Mouse (Mus musculus) intestine, embryonic 16.5 days (tissue): Measurements from ENCODE around the gene Znrd1. TPM values are rescaled to one million over a fixed set of nuclear protein-coding genes. Genes with fewer than 3 reads are reported as not detected.

Source experiments
- ATAC-seq: fragments of 200-750 bp; cut with Nextera tagmentation; 2 replicates; pipeline ENCODE4 v1.8.0; 2017; ENCODE audit warnings: moderate TSS enrichment, moderate library complexity
- H3K27ac ChIP-seq: fragments of 300-500 bp; sonication (generic); 2 replicates; pipeline ENCODE4 v1.5.1; 2014; ENCODE audit warnings: mild to moderate bottlenecking, low read length
- H3K27me3 ChIP-seq: fragments of 300-500 bp; sonication (generic); replicated peaks from 2 replicates; pipeline ENCODE4 v1.6.1; 2014; ENCODE audit warnings: low read length, control low read depth, mixed read lengths; ENCODE audit not compliant: control insufficient read depth, insufficient read depth
- H3K36me3 ChIP-seq: fragments of 300-500 bp; sonication (generic); 2 replicates; pipeline ENCODE4 v1.6.1; 2014; ENCODE audit warnings: low read length, control low read depth; ENCODE audit not compliant: control insufficient read depth, insufficient read depth
- H3K4me1 ChIP-seq: fragments of 300-500 bp; sonication (generic); 2 replicates; pipeline ENCODE4 v1.6.1; 2014; ENCODE audit warnings: low read length, control low read depth, mixed read lengths; ENCODE audit not compliant: control insufficient read depth, insufficient read depth
- H3K4me2 ChIP-seq: fragments of 300-500 bp; sonication (generic); 2 replicates; pipeline ENCODE4 v1.6.1; 2014; ENCODE audit warnings: low read depth, low read length, control low read depth
- H3K4me3 ChIP-seq: fragments of 300-500 bp; sonication (generic); 2 replicates; pipeline ENCODE4 v1.5.1; 2014; ENCODE audit warnings: mild to moderate bottlenecking, low read length
- H3K9ac ChIP-seq: fragments of 300-500 bp; sonication (generic); 2 replicates; pipeline ENCODE4 v1.6.1; 2014; ENCODE audit warnings: low read depth, low read length
- H3K9me3 ChIP-seq: fragments of 300-500 bp; sonication (generic); 2 replicates; pipeline ENCODE4 v1.6.1; 2016; ENCODE audit warnings: low read length, control low read depth; ENCODE audit not compliant: control insufficient read depth
- WGBS: fragments of 180-500 bp; shearing (Covaris S2); extraction: QIAGEN DNeasy Blood & Tissue Kit; methylation state at CpG from one replicate; pipeline ENCODE4 v1.1.7; 2014; 5-methylcytosine and 5-hydroxymethylcytosine counted together
- polyA plus RNA-seq: library from polyadenylated mRNA; unstranded; fragments of >200 nt; fragmentation: Nextera tagmentation; extraction: Ambion mirVana; gene quantifications from 2 replicates; pipeline ENCODE4 v1.2.1, GENCODE M21; 2015

Znrd1 gene
- polyA plus RNA-seq, 1 experiment from 2014 or later, result 72.2 TPM

DNA sequence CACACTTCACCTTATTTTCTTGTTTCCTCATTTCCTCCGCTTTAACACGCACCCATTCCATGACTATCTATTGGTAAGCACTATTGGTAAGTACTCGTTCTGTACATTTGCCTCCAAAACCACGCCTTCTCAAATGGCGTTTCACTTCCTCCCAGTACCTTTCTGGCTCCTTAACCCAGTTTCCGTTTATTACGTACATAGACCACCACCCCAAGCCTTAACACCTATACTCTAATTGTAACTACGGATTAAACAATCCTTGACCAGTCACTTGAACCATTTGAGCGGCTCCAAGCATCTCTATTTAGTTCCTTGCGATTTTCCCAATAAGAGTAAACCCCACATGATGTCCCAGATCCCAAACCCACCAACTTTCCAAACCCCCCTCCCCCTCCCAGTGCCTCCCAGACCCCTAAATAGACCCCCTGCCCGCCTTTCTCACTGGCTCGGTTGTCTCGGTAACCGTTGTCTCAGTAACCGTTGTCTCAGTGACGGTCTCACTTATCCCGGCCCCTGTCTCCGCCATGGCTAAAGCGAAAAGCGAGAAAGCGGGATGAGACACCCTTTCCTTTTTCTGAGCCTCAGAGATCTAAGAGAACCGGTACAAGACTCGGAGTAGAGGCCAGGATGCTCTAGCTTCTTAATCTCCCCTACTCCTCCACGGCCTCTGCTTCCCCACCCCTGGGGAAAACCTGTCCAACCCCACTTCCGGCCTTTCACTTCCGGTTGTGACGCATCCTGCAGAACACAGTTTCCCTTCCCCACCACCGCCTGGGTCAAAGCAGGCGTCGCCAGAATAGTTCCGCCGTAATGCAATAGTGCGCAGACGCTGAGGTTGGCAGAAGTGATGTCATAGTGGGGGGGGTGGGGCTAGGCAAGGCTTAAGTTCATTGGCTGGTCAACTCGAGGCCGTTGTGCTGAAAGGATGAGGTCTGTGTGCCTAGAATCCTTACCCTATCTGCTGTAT, 7.1 kb downstream of the Znrd1 start, which contains the start of gene Ppp1r11:
Gene Ppp1r11, minus strand, starts transcription at position 761 of the 967 bp plus-strand sequence.
- no peaks in the 10 kb centered on the region for H3K9me3 ChIP-seq
- no peaks in the 10 kb centered on the region for H3K36me3 ChIP-seq
- ATAC-seq, result peak; percentile 95
- peaks cover 6% of the 10 kb centered on the region for H3K4me1 ChIP-seq
- peak within 1 kb of the TSS; percentile 68 for H3K4me2 ChIP-seq
- H3K27ac ChIP-seq, result 0 out of 2 replicates have a peak within 1 kb of the TSS, but pooled peaks have one; percentile 55
- WGBS, result 2% methylated on average over 36 of the region's 36 CpGs
- peak within 1 kb of the TSS; percentile 81 for H3K9ac ChIP-seq
- peak within 1 kb of the TSS; percentile 73 for H3K4me3 ChIP-seq
- H3K27me3 ChIP-seq, result no peaks in the 10 kb centered on the region

GRCm38 (mm10) chr17:36949265-36949664, 9.1 kb downstream of the Znrd1 start:
- ATAC-seq, result no peak
- no peaks in the 10 kb centered on the region for H3K36me3 ChIP-seq
- 93% methylated on average over 7 of the region's 8 CpGs for WGBS
- H3K4me3 ChIP-seq, result no peak overlapping the region
- no peak overlapping the region for H3K27ac ChIP-seq
- no peak overlapping the region for H3K9ac ChIP-seq
- no peak overlapping the region for H3K4me2 ChIP-seq
- H3K4me1 ChIP-seq, result peaks cover 6% of the 10 kb centered on the region
- H3K27me3 ChIP-seq, result peaks cover 1% of the 10 kb centered on the region; the same call in 1 of the 2 replicates
- H3K9me3 ChIP-seq, result no peaks in the 10 kb centered on the region

GRCm38 (mm10) chr17:36948286-36948685, 10.1 kb downstream of the Znrd1 start:
- no peak for ATAC-seq
- Histone ChIP-seq H3K9me3 (no peaks in the 10 kb centered on the region), H3K4me2 (no peak overlapping the region), H3K27me3 (peaks cover 5% of the 10 kb centered on the region), H3K4me1 (peaks cover 7% of the 10 kb centered on the region), H3K36me3 (no peaks in the 10 kb centered on the region), H3K27ac (no peak overlapping the region), H3K4me3 (no peak overlapping the region), H3K9ac (no peak overlapping the region)
- 83% methylated on average over 1 of the region's 1 CpGs for WGBS

GRCm38 (mm10) chr17:36947051-36947819, 11.1 kb downstream of the Znrd1 start:
- peak overlapping the region; percentile 77 for H3K9ac ChIP-seq
- peak overlapping the region; percentile 29; the same call in 1 of the 2 replicates for H3K27ac ChIP-seq
- peak overlapping the region; percentile 61 for H3K4me3 ChIP-seq
- peaks cover 15% of the 10 kb centered on the region for H3K4me1 ChIP-seq
- H3K9me3 ChIP-seq, result no peaks in the 10 kb centered on the region
- no peaks in the 10 kb centered on the region for H3K36me3 ChIP-seq
- H3K4me2 ChIP-seq, result peak overlapping the region; percentile 95
- H3K27me3 ChIP-seq, result peaks cover 16% of the 10 kb centered on the region
- peak; percentile 49 for ATAC-seq
- 1% methylated on average over 62 of the region's 62 CpGs for WGBS

DNA sequence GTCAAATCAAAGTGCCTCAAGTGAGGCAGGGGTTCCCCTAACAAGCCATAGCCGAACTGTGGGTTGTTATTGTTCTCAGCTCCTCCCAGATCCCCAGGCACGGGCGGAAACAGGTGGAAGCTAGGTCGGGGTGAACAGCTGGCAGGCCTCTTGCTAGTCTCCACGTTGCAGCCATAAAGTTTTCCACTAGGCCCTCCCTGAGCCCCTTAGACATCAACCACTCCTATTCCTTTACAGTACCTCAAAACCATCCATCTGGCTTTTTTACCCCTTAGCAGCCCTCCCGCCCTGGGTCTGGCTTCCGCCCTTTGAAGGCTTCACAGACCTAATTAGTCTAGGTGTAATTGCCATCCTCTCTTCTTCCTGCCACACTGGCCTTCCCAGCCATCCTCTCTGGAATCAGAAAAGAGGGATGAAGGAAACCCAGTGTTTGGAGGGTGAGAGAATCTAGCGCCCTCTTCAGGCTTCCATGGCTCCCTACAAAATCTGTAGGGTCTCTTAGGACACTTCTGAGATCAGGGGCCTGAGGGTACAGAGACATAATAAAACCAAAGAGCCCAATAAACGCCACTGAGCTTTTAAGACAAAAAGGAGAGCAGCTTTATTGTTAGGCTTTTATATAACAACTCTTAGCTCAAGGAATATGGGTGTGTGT, 14.1 kb downstream of the Znrd1 start:
- WGBS, result 20% methylated on average over 9 of the region's 9 CpGs
- Histone ChIP-seq H3K9me3 (no peaks in the 10 kb centered on the region), H3K4me3 (no peak overlapping the region), H3K4me1 (peaks cover 8% of the 10 kb centered on the region), H3K27me3 (peaks cover 23% of the 10 kb centered on the region), H3K36me3 (no peaks in the 10 kb centered on the region), H3K27ac (no peak overlapping the region), H3K9ac (no peak overlapping the region), H3K4me2 (no peak overlapping the region)
- ATAC-seq, result no peak

DNA sequence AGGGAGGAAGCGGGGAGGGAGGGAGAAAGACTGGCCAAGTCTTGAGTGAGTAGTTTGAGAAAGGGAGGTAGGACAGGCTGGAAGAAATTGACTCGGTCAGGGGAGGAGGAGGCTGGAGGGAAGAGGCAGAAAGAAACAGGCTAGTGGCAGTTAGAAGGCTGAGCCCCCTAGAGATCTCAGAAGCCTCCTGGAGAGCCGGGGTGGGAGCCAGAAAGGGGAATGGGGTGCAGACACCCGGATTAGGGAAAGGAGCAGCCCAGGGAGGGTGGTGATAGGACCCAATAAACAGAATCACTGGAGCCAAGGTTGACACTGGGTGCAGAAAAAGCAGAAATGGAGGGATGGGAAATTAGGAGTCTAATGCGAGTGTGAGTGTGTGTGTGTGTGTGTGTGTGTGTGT, 14.7 kb downstream of the Znrd1 start:
- Histone ChIP-seq H3K4me1 (peaks cover 8% of the 10 kb centered on the region), H3K27ac (no peak overlapping the region), H3K36me3 (no peaks in the 10 kb centered on the region), H3K4me3 (peak overlapping the region; percentile 51), H3K4me2 (no peak overlapping the region), H3K27me3 (peaks cover 23% of the 10 kb centered on the region), H3K9ac (no peak overlapping the region), H3K9me3 (no peaks in the 10 kb centered on the region)
- 25% methylated on average over 5 of the region's 5 CpGs for WGBS
- no peak for ATAC-seq

- ATAC-seq, result peak; percentile 55
- H3K4me3 ChIP-seq, result peak within 1 kb of the TSS; percentile 51
- H3K36me3 ChIP-seq, result no peaks in the 10 kb centered on the region
- peak within 1 kb of the TSS; percentile 90 for H3K4me2 ChIP-seq
- peak within 1 kb of the TSS; percentile 65 for H3K9ac ChIP-seq
- no peaks in the 10 kb centered on the region for H3K9me3 ChIP-seq
- H3K4me1 ChIP-seq, result peaks cover 8% of the 10 kb centered on the region
- H3K27me3 ChIP-seq, result peaks cover 23% of the 10 kb centered on the region
- WGBS, result 1% methylated on average over 58 of the region's 59 CpGs
- peak within 1 kb of the TSS; percentile 9; the same call in 1 of the 2 replicates for H3K27ac ChIP-seq
Measured at GRCm38 (mm10) chr17:36942791-36943471, 15.4 kb downstream of the Znrd1 start, which contains the start of gene Rnf39. Rnf39 (plus strand) TSS chr17:36942918.

DNA sequence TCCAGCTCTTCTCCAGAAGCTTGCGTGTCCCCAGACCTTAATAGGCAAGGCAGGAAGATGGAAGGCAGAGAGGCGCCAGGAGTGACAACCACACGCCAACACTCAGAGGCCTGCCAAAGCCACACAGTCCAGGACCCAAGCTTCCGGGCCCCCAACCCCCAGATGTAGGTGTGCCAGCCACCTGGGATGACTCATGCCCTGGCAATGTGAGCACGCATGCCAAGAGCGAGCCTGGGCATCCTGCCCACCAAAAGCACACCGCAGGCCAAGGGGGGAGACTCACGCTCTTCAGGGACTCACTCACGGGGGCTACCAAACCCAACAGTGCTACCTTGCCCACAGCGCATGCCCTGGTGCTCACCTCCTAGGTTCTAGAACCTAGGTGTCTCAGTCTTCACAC, 16.0 kb downstream of the Znrd1 start:
- no peak overlapping the region for H3K27ac ChIP-seq

More for the DNA sequence above, 16.0 kb downstream of the Znrd1 start:
- peaks cover 8% of the 10 kb centered on the region for H3K4me1 ChIP-seq
- WGBS, result 46% methylated on average over 10 of the region's 10 CpGs
- H3K9me3 ChIP-seq, result no peaks in the 10 kb centered on the region
- H3K9ac ChIP-seq, result peak overlapping the region; percentile 65; the same call in 1 of the 2 replicates
- ATAC-seq, result 0 out of 2 replicates have a peak, but pooled peaks have one; percentile 9
- peaks cover 23% of the 10 kb centered on the region for H3K27me3 ChIP-seq
- H3K4me2 ChIP-seq, result peak overlapping the region; percentile 90
- peak overlapping the region; percentile 51 for H3K4me3 ChIP-seq
- no peaks in the 10 kb centered on the region for H3K36me3 ChIP-seq
